8 mouse cellular contexts compared by ENCODE assay signal in the genomic region with DNA sequence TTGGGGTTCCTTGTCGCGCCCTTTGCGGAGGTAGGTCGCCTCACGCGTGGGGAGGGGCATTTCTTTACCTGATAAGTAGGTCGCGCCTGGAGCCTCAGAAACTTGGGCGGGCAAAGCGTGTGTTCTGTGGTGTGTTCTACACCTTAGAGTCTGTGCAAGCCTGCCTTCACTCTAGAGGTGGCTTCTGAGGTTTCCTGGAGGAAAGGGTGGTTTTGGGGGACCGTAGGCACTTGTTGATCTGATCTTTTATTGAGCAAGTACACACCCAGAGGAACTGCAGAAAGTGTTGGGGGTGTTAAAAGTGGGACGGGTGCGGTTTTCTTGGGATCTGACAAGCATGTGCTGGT. TPM values are rescaled to one million over a fixed set of nuclear protein-coding genes. Genes with fewer than 3 reads are reported as not detected.
DNase-seq lines count a peak whose midpoint lies in the region; ATAC-seq and TF ChIP-seq lines count a peak whose summit lies in the region.

No protein-coding gene starts in this region.

- ATAC-seq in heart, embryonic 15.5 days (replicated peaks; ENCODE audit: insufficient number of reproducible peaks, insufficient read depth, low FRiP score, low read depth): 0 out of 2 replicates have a peak, but pooled peaks have one; percentile 45
- ATAC-seq in heart, postnatal 0 days (ENCODE audit: insufficient read depth, low read depth): no peak
- ATAC-seq in megakaryocyte, adult 5-6 weeks (ENCODE audit: poor library complexity, severe bottlenecking): peak; percentile 58

- TF ChIP-seq EP300 in heart, postnatal 0 days (IDR thresholded peaks at IDR 0.05; ENCODE audit: low read depth): no peak

- 14% methylated on average over 13 of the region's 13 CpGs for WGBS in heart, embryonic 15.5 days
- under 1% methylated on average over 13 of the region's 13 CpGs for WGBS in bone marrow, adult 2 months
- WGBS in heart, postnatal 0 days: 19% methylated on average over 13 of the region's 13 CpGs

- peaks cover 17% of the 10 kb centered on the region for H3K27me3 ChIP-seq in heart, embryonic 15.5 days
- peaks cover 9% of the 10 kb centered on the region for H3K27me3 ChIP-seq in heart, postnatal 0 days (ENCODE audit: control insufficient read depth, insufficient read depth, low read length)

- no peak for TF ChIP-seq CTCF in bone marrow, adult 2 months (IDR thresholded peaks at IDR 0.05; ENCODE audit: control insufficient read depth, insufficient read depth, low read length)
- no peak for TF ChIP-seq CTCF in heart, postnatal 0 days (IDR thresholded peaks at IDR 0.05; ENCODE audit: low read depth)

- DNase-seq in heart, adult 11 months: no peak
- DNase-seq in heart, postnatal 0 days (ENCODE audit: low spot score): no peak
- no peak for DNase-seq in frontal cortex, postnatal 10 days (ENCODE audit: low spot score in 2 of 2)
- DNase-seq in thymus, postnatal 25 days: no peak
- no peak for DNase-seq in spleen, postnatal 10 days (ENCODE audit: low spot score in 2 of 2)

- no peak overlapping the region for H3K27ac ChIP-seq in heart, embryonic 15.5 days
- no peak overlapping the region for H3K27ac ChIP-seq in bone marrow, adult 2 months (ENCODE audit: control insufficient read depth, insufficient read depth, low read depth, low read length, poor library complexity)
- no peak overlapping the region for H3K27ac ChIP-seq in heart, postnatal 0 days (ENCODE audit: low read depth)

- peak overlapping the region; percentile 96 for H3K4me2 ChIP-seq in heart, embryonic 15.5 days
- peak overlapping the region; percentile 61 for H3K4me2 ChIP-seq in heart, postnatal 0 days (ENCODE audit: low read depth, low read length)

- H3K36me3 ChIP-seq in heart, embryonic 15.5 days: no peaks in the 10 kb centered on the region
- no peaks in the 10 kb centered on the region for H3K36me3 ChIP-seq in heart, postnatal 0 days (replicated peaks; ENCODE audit: control insufficient read depth, insufficient read depth, low read length)

- H3K4me1 ChIP-seq in heart, embryonic 15.5 days (replicated peaks): peaks cover 3% of the 10 kb centered on the region
- no peaks in the 10 kb centered on the region for H3K4me1 ChIP-seq in bone marrow, adult 2 months (ENCODE audit: control insufficient read depth, insufficient read depth, low read length)
- no peaks in the 10 kb centered on the region for H3K4me1 ChIP-seq in heart, postnatal 0 days (ENCODE audit: control insufficient read depth, insufficient read depth)

- no peaks in the 10 kb centered on the region for H3K9me3 ChIP-seq in heart, embryonic 15.5 days (replicated peaks)
- no peaks in the 10 kb centered on the region for H3K9me3 ChIP-seq in heart, postnatal 0 days (replicated peaks; ENCODE audit: control insufficient read depth, low read length)

- peak overlapping the region; percentile 44 for H3K9ac ChIP-seq in heart, embryonic 15.5 days
- H3K9ac ChIP-seq in heart, postnatal 0 days (replicated peaks; ENCODE audit: low read depth, low read length): no peak overlapping the region; the same call in 1 of the 2 replicates

- no peak for TF ChIP-seq POLR2A in bone marrow, adult 2 months (IDR thresholded peaks at IDR 0.05; ENCODE audit: borderline replicate concordance, control insufficient read depth, low read depth, low read length)

- H3K4me3 ChIP-seq in heart, embryonic 15.5 days: peak overlapping the region; percentile 60
- peak overlapping the region; percentile 63 for H3K4me3 ChIP-seq in bone marrow, adult 2 months (replicated peaks; ENCODE audit: control insufficient read depth, low read depth, low read length)
- peak overlapping the region; percentile 38 for H3K4me3 ChIP-seq in heart, postnatal 0 days (ENCODE audit: low read depth, low read length)

RNA-seq across cellular contexts. Expression of gene Mei4, which starts 0.4 kb away (rescaled TPM):
- polyA plus RNA-seq in heart, embryonic 15.5 days (2015; fragmentation: Nextera tagmentation; extraction: Ambion mirVana): 0.20 and 0.37 TPM in 2 replicates
- polyA plus RNA-seq in bone marrow, adult 2 months (2011; ENCODE audit: insufficient read depth, insufficient read length, low replicate concordance, missing spikeins): not detected in 2 replicates
- not detected in 2 replicates for total RNA-seq in heart, postnatal 0 days (2014; rRNA removed; ENCODE audit: low replicate concordance)
- not detected in 2 replicates for polyA plus RNA-seq in heart, postnatal 0 days (2015; fragmentation: Nextera tagmentation; extraction: Ambion mirVana)
- total RNA-seq in megakaryocyte, adult 5-6 weeks (2015): not detected in 2 replicates
- total RNA-seq in megakaryocyte, adult 5-6 weeks (2017): 0.44 TPM in 1 of 2 replicates, not detected in the other
